Mouse (Mus musculus) heart, embryonic 16.5 days (tissue): ENCODE measurements around the gene Arid5b. TPM values are rescaled to one million over a fixed set of nuclear protein-coding genes. Genes with fewer than 3 reads are reported as not detected.

ENCODE experiments used
- ATAC-seq: fragments of 200-750 bp; cut with Nextera tagmentation; replicated peaks from 2 replicates; pipeline ENCODE4 v1.8.0; 2017; ENCODE audit warnings: moderate number of reproducible peaks; ENCODE audit not compliant: insufficient read depth, low FRiP score; ENCODE audit errors: extremely low read depth
- H3K27ac ChIP-seq: fragments of 300-500 bp; sonication (generic); 2 replicates; pipeline ENCODE4 v1.5.1; 2014; ENCODE audit warnings: mild to moderate bottlenecking, low read length, control low read depth, moderate library complexity
- H3K27me3 ChIP-seq: fragments of 300-500 bp; sonication (generic); 2 replicates; pipeline ENCODE4 v1.6.1; 2014; ENCODE audit warnings: low read length, mixed read lengths; ENCODE audit not compliant: control insufficient read depth, insufficient read depth
- H3K36me3 ChIP-seq: fragments of 300-500 bp; sonication (generic); 2 replicates; pipeline ENCODE4 v1.6.1; 2014; ENCODE audit not compliant: control insufficient read depth, insufficient read depth
- H3K4me1 ChIP-seq: fragments of 300-500 bp; sonication (generic); 2 replicates; pipeline ENCODE4 v1.6.1; 2014; ENCODE audit warnings: low read length, mixed read lengths; ENCODE audit not compliant: control insufficient read depth, insufficient read depth
- H3K4me2 ChIP-seq: fragments of 300-500 bp; sonication (generic); 2 replicates; pipeline ENCODE4 v1.6.1; 2014; ENCODE audit warnings: low read depth, mild to moderate bottlenecking, control low read depth, low read length
- H3K4me3 ChIP-seq: fragments of 300-500 bp; sonication (generic); 2 replicates; pipeline ENCODE4 v1.5.1; 2014; ENCODE audit warnings: mild to moderate bottlenecking, control low read depth, low read length
- H3K9ac ChIP-seq: fragments of 300-500 bp; sonication (generic); 2 replicates; pipeline ENCODE4 v1.6.1; 2014; ENCODE audit warnings: low read length, control low read depth
- H3K9me3 ChIP-seq: fragments of 300-500 bp; sonication (generic); replicated peaks from 2 replicates; pipeline ENCODE4 v1.6.1; 2016; ENCODE audit warnings: low read length; ENCODE audit not compliant: control insufficient read depth
- WGBS: fragments of 180-500 bp; shearing (Covaris S2); extraction: QIAGEN DNeasy Blood & Tissue Kit; methylation state at CpG from one replicate; pipeline ENCODE4 v1.1.7; 2014; 5-methylcytosine and 5-hydroxymethylcytosine counted together
- polyA plus RNA-seq: library from polyadenylated mRNA; unstranded; fragments of >200 nt; fragmentation: Nextera tagmentation; extraction: Ambion mirVana; gene quantifications from 2 replicates; pipeline ENCODE4 v1.2.1, GENCODE M21; 2015

The Arid5b gene
- polyA plus RNA-seq, 1 experiment from 2014 or later, result 19.6 TPM

GRCm38 (mm10) chr10:68085574-68085973, 193.0 kb downstream of the Arid5b start:
- WGBS, result 80% methylated on average over 4 of the region's 4 CpGs
- Histone ChIP-seq H3K36me3 (no peaks in the 10 kb centered on the region), H3K9ac (no peak overlapping the region), H3K4me1 (peaks cover 20% of the 10 kb centered on the region), H3K4me2 (no peak overlapping the region), H3K27me3 (no peaks in the 10 kb centered on the region), H3K4me3 (no peak overlapping the region), H3K9me3 (no peaks in the 10 kb centered on the region), H3K27ac (no peak overlapping the region)
- no peak for ATAC-seq

- 40% methylated on average over 6 of the region's 6 CpGs for WGBS
Observed at GRCm38 (mm10) chr10:68081712-68082111, 196.8 kb downstream of the Arid5b start.

GRCm38 (mm10) chr10:68079910-68080670, 198.4 kb downstream of the Arid5b start:
- Histone ChIP-seq H3K4me2 (no peak overlapping the region), H3K36me3 (no peaks in the 10 kb centered on the region), H3K4me1 (peaks cover 14% of the 10 kb centered on the region), H3K4me3 (no peak overlapping the region), H3K27ac (no peak overlapping the region), H3K9me3 (no peaks in the 10 kb centered on the region; the same call in 1 of the 2 replicates), H3K9ac (no peak overlapping the region), H3K27me3 (no peaks in the 10 kb centered on the region)
- WGBS, result 64% methylated on average over 10 of the region's 10 CpGs
- ATAC-seq, result no peak

More at GRCm38 (mm10) chr10:68081712-68082111, 196.8 kb downstream of the Arid5b start:
- no peaks in the 10 kb centered on the region for H3K27me3 ChIP-seq
- no peak overlapping the region for H3K4me2 ChIP-seq
- no peak overlapping the region for H3K4me3 ChIP-seq
- H3K4me1 ChIP-seq, result peaks cover 14% of the 10 kb centered on the region
- no peak overlapping the region for H3K27ac ChIP-seq
- ATAC-seq, result peak; percentile 52
- H3K9ac ChIP-seq, result no peak overlapping the region
- H3K36me3 ChIP-seq, result no peaks in the 10 kb centered on the region
- H3K9me3 ChIP-seq, result no peaks in the 10 kb centered on the region; the same call in 1 of the 2 replicates

- WGBS, result 95% methylated on average over 3 of the region's 3 CpGs
- ATAC-seq, result no peak
- H3K27ac ChIP-seq, result no peak overlapping the region
- no peak overlapping the region for H3K4me2 ChIP-seq
- no peaks in the 10 kb centered on the region for H3K36me3 ChIP-seq
- peaks cover 14% of the 10 kb centered on the region for H3K4me1 ChIP-seq
- no peaks in the 10 kb centered on the region; the same call in 1 of the 2 replicates for H3K9me3 ChIP-seq
- no peaks in the 10 kb centered on the region for H3K27me3 ChIP-seq
- no peak overlapping the region for H3K9ac ChIP-seq
- no peak overlapping the region for H3K4me3 ChIP-seq
Observed at GRCm38 (mm10) chr10:68078708-68079107, 199.8 kb downstream of the Arid5b start.

GRCm38 (mm10) chr10:68075181-68075580, 203.4 kb downstream of the Arid5b start:
- Histone ChIP-seq H3K9me3 (no peaks in the 10 kb centered on the region; the same call in 1 of the 2 replicates), H3K4me3 (no peak overlapping the region), H3K9ac (no peak overlapping the region), H3K4me1 (peaks cover 5% of the 10 kb centered on the region; the same call in 1 of the 2 replicates), H3K36me3 (no peaks in the 10 kb centered on the region), H3K27ac (no peak overlapping the region), H3K4me2 (no peak overlapping the region), H3K27me3 (no peaks in the 10 kb centered on the region)
- ATAC-seq, result no peak
- 85% methylated on average over 5 of the region's 5 CpGs for WGBS

- Histone ChIP-seq H3K27me3 (no peaks in the 10 kb centered on the region), H3K9ac (no peak overlapping the region), H3K4me1 (no peaks in the 10 kb centered on the region), H3K36me3 (no peaks in the 10 kb centered on the region), H3K27ac (no peak overlapping the region), H3K4me3 (no peak overlapping the region), H3K4me2 (no peak overlapping the region), H3K9me3 (no peaks in the 10 kb centered on the region; the same call in 1 of the 2 replicates)
- no peak for ATAC-seq
- 85% methylated on average over 12 of the region's 12 CpGs for WGBS
Observed at GRCm38 (mm10) chr10:68074291-68074690, 204.2 kb downstream of the Arid5b start.

- no peaks in the 10 kb centered on the region; the same call in 1 of the 2 replicates for H3K9me3 ChIP-seq
- peaks cover 2% of the 10 kb centered on the region; the same call in 1 of the 2 replicates for H3K4me1 ChIP-seq
- 90% methylated on average over 4 of the region's 4 CpGs for WGBS
- H3K9ac ChIP-seq, result no peak overlapping the region
- H3K4me3 ChIP-seq, result no peak overlapping the region
- no peak overlapping the region for H3K27ac ChIP-seq
- H3K4me2 ChIP-seq, result no peak overlapping the region
- no peaks in the 10 kb centered on the region for H3K36me3 ChIP-seq
- H3K27me3 ChIP-seq, result no peaks in the 10 kb centered on the region
- no peak for ATAC-seq
Observed at GRCm38 (mm10) chr10:68072626-68073025, 205.9 kb downstream of the Arid5b start.

- Histone ChIP-seq H3K4me3 (no peak overlapping the region), H3K27me3 (no peaks in the 10 kb centered on the region), H3K36me3 (no peaks in the 10 kb centered on the region), H3K9me3 (no peaks in the 10 kb centered on the region), H3K4me2 (no peak overlapping the region), H3K27ac (no peak overlapping the region), H3K4me1 (peaks cover 2% of the 10 kb centered on the region; the same call in 1 of the 2 replicates), H3K9ac (no peak overlapping the region)
- ATAC-seq, result no peak
- WGBS, result 80% methylated on average over 7 of the region's 7 CpGs
Observed at GRCm38 (mm10) chr10:68071041-68071440, 207.5 kb downstream of the Arid5b start.

GRCm38 (mm10) chr10:68068426-68068825, 210.1 kb downstream of the Arid5b start:
- no peak overlapping the region for H3K27ac ChIP-seq
- no peak overlapping the region for H3K9ac ChIP-seq
- H3K4me2 ChIP-seq, result no peak overlapping the region
- H3K4me1 ChIP-seq, result peaks cover 5% of the 10 kb centered on the region; the same call in 1 of the 2 replicates
- H3K4me3 ChIP-seq, result no peak overlapping the region
- no peaks in the 10 kb centered on the region for H3K27me3 ChIP-seq
- 54% methylated on average over 8 of the region's 8 CpGs for WGBS
- H3K36me3 ChIP-seq, result no peaks in the 10 kb centered on the region
- H3K9me3 ChIP-seq, result no peaks in the 10 kb centered on the region
- ATAC-seq, result no peak
